Mouse (Mus musculus) cortical plate, adult 2 months (tissue): ENCODE measurements around the gene Misp. TPM values are rescaled to one million over a fixed set of nuclear protein-coding genes. Genes with fewer than 3 reads are reported as not detected.

ENCODE experiments used
- H3K27ac ChIP-seq: fragments of 200-500 bp; 2 replicates; pipeline ENCODE4 v1.5.1; 2012; ENCODE audit warnings: low read length, control low read depth, inconsistent platforms; ENCODE audit not compliant: insufficient read depth
- H3K4me1 ChIP-seq: fragments of 200-500 bp; 2 replicates; pipeline ENCODE4 v1.6.1; 2011; ENCODE audit warnings: low read length; ENCODE audit not compliant: control insufficient read depth, insufficient read depth
- H3K4me3 ChIP-seq: fragments of 200-500 bp; 2 replicates; pipeline ENCODE4 v1.5.1; 2011; ENCODE audit warnings: mild to moderate bottlenecking, low read length, control low read depth; ENCODE audit not compliant: insufficient read depth
- CTCF ChIP-seq: fragments of 200-500 bp; IDR thresholded peaks from 2 replicates; pipeline ENCODE4 v1.5.1; 2011; ENCODE audit warnings: mild to moderate bottlenecking, control low read depth, low read length; ENCODE audit not compliant: insufficient read depth; ENCODE audit errors: extremely low read depth
- POLR2A ChIP-seq: fragments of 200-500 bp; IDR thresholded peaks from 2 replicates; pipeline ENCODE4 v1.6.1; 2011; ENCODE audit warnings: mild to moderate bottlenecking, low read length, control low read depth; ENCODE audit not compliant: insufficient read depth; ENCODE audit errors: extremely low read depth
- polyA plus RNA-seq: library from polyadenylated mRNA; depleted of rRNA; stranded (reverse); fragments of >200 nt; gene quantifications from 2 replicates; pipeline ENCODE4 v1.2.3, GENCODE M21; 2012

Gene Misp
- polyA plus RNA-seq, 1 experiment = 0.21 TPM

- TF ChIP-seq CTCF (no peak), POLR2A (0 out of 2 replicates have a peak, but pooled peaks have one; percentile 14)
- Histone ChIP-seq H3K27ac (peak overlapping the region; percentile 96), H3K4me3 (peak overlapping the region; percentile 74), H3K4me1 (peaks cover 5% of the 10 kb centered on the region; the same call in 1 of the 2 replicates)
Measured at GRCm38 (mm10) chr10:79793738-79794490, 26.9 kb upstream of the Misp start.

DNA sequence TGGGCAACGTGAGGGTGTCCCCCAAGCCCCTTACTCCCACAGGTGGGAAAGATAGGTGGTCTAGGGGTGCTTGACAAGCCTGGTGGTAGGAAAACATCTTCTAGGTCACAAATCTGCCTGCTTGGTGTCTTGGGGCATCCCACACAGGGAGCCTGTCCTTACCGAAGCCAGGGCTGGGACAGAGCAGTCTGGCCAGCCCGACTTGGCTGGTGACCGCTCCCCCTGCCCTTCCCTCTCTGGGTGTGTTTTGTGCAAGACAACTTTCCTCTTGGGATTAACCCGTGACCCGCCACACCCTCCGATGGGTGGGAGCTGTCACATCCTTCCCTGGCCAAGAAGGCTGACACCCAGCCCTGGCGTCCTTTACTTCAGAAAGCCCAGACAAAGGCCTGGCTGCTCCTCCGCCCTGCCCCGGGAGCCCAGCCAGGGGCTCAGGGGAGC is 26.3 kb upstream of the Misp start:
- TF ChIP-seq CTCF (no peak), POLR2A (no peak; the same call in 1 of the 2 replicates)
- H3K27ac ChIP-seq = peak overlapping the region; percentile 96
- peaks cover 5% of the 10 kb centered on the region; the same call in 1 of the 2 replicates for H3K4me1 ChIP-seq
- peak overlapping the region; percentile 74 for H3K4me3 ChIP-seq

DNA sequence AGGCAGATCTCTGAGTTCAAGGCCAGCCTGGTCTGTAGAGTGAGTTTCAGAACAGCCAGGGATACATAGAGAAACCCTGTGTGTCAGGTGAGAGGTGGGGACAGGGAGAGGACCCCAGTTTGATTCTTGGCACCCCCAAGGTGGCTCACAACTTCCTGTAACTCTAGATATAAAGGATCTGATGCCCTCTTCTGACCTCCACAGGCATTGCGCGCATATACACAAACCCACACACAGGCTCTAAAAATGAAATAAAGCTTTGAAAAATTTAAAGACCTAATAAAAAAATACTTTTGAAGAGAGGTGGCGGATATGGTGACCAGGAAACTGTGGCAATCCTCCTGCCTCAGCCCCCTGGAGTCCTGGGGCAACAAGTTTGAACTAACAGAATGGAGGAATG is 24.9 kb upstream of the Misp start:
- Histone ChIP-seq H3K4me3 (no peak overlapping the region), H3K4me1 (peaks cover 6% of the 10 kb centered on the region; the same call in 1 of the 2 replicates)

GRCm38 (mm10) chr10:79797326-79797725 is 23.5 kb upstream of the Misp start:
- Histone ChIP-seq H3K4me3 (no peak overlapping the region), H3K27ac (no peak overlapping the region), H3K4me1 (peaks cover 12% of the 10 kb centered on the region; the same call in 1 of the 2 replicates)
- TF ChIP-seq CTCF (no peak), POLR2A (no peak)

More for the DNA sequence above, 24.9 kb upstream of the Misp start:
- no peak for TF ChIP-seq POLR2A
- TF ChIP-seq CTCF = no peak
- H3K27ac ChIP-seq = no peak overlapping the region

GRCm38 (mm10) chr10:79798289-79798928 is 22.4 kb upstream of the Misp start:
- TF ChIP-seq CTCF = no peak
- no peak for TF ChIP-seq POLR2A
- Histone ChIP-seq H3K4me3 (no peak overlapping the region), H3K4me1 (peaks cover 19% of the 10 kb centered on the region), H3K27ac (no peak overlapping the region)

- Histone ChIP-seq H3K27ac (no peak overlapping the region), H3K4me1 (peaks cover 21% of the 10 kb centered on the region), H3K4me3 (no peak overlapping the region)
- TF ChIP-seq POLR2A (no peak), CTCF (no peak)
Measured at GRCm38 (mm10) chr10:79800508-79800907, 20.3 kb upstream of the Misp start.

- Histone ChIP-seq H3K4me3 (no peak overlapping the region), H3K4me1 (peaks cover 23% of the 10 kb centered on the region), H3K27ac (peak overlapping the region; percentile 97)
- no peak for TF ChIP-seq POLR2A
- TF ChIP-seq CTCF = no peak
Measured at GRCm38 (mm10) chr10:79801837-79802236, 19.0 kb upstream of the Misp start.

GRCm38 (mm10) chr10:79802331-79802971 is 18.3 kb upstream of the Misp start:
- peaks cover 23% of the 10 kb centered on the region for H3K4me1 ChIP-seq
- H3K27ac ChIP-seq = peak overlapping the region; percentile 97
- H3K4me3 ChIP-seq = no peak overlapping the region
- TF ChIP-seq CTCF = no peak
- no peak for TF ChIP-seq POLR2A

DNA sequence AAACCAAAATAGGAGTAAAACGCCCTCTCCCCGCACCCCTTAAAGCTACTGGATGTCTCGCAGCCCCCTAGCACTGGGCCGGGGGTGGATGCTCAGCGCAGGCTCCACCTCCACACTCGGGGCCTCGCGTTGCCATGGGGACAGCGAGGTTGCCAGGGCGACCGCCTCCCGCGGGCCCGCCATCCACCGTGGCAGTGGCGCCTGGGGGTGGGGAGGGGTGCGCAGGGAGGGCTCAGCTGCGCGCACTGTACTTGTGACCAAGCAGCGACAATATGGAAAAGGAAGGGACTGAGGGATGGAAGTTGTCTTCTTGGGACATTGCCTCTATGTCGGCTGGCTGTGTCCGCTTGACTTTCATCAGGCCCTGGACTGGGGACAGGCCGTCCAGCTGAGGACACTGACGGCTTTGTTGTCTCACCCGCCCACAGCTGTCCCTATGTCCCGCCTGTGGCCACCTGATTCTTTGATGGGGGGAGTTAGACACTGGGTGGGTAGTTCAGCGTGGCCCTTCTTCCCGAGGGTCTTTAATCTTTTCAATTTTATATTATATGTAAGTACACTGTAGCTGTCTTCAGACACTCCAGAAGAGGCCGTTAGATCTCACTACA is 17.0 kb upstream of the Misp start:
- Histone ChIP-seq H3K4me3 (0 out of 2 replicates have a peak overlapping the region, but pooled peaks have one; percentile 1), H3K27ac (peak overlapping the region; percentile 97), H3K4me1 (peaks cover 22% of the 10 kb centered on the region)
- TF ChIP-seq POLR2A (0 out of 2 replicates have a peak, but pooled peaks have one; percentile 29), CTCF (no peak)
